Mouse (Mus musculus): ENCODE measurements around the gene Cldn19. TPM values are rescaled to one million over a fixed set of nuclear protein-coding genes. Genes with fewer than 3 reads are reported as not detected.

The Cldn19 gene
- polyA plus RNA-seq, 1 experiment: not detected

- H3K79me2 ChIP-seq (ENCODE audit: control insufficient read depth, insufficient read depth): peaks cover 93% of the 10 kb centered on the region
- H3ac ChIP-seq (ENCODE audit: control insufficient read depth, insufficient read length, low read depth): no peak overlapping the region
- no peak overlapping the region for H3K4me3 ChIP-seq (ENCODE audit: insufficient read depth, poor library complexity, severe bottlenecking)
- H3K36me3 ChIP-seq (ENCODE audit: control insufficient read depth, insufficient read depth): peaks cover 98% of the 10 kb centered on the region
- peaks cover 69% of the 10 kb centered on the region for H3K79me3 ChIP-seq (ENCODE audit: low read depth)
- H3K27me3 ChIP-seq (ENCODE audit: control insufficient read depth, insufficient read depth, insufficient read length): no peaks in the 10 kb centered on the region
- no peak for TF ChIP-seq MYOG (IDR thresholded peaks at IDR 0.05; ENCODE audit: control insufficient read depth, extremely low read depth, insufficient read length)
- no peak for TF ChIP-seq FOSL1 (IDR thresholded peaks at IDR 0.05; ENCODE audit: insufficient read depth, low read length, poor library complexity, severe bottlenecking)
- no peak for TF ChIP-seq USF1 (IDR thresholded peaks at IDR 0.05; ENCODE audit: low read depth)
- TF ChIP-seq MAX (IDR thresholded peaks at IDR 0.05): no peak
- no peak for TF ChIP-seq CTCF (IDR thresholded peaks at IDR 0.05; ENCODE audit: control insufficient read depth, insufficient read depth, insufficient read length)
- no peak for TF ChIP-seq MYOD1 (IDR thresholded peaks at IDR 0.05; ENCODE audit: control insufficient read depth, insufficient read length, low read depth)
- TF ChIP-seq CEBPB (IDR thresholded peaks at IDR 0.05; ENCODE audit: low read depth): no peak
Measured at GRCm38 (mm10) chr4:119284861-119285260, 29.6 kb downstream of the Cldn19 start.

- peaks cover 73% of the 10 kb centered on the region for H3K79me3 ChIP-seq (ENCODE audit: low read depth)
- H3K4me3 ChIP-seq (ENCODE audit: insufficient read depth, poor library complexity, severe bottlenecking): no peak overlapping the region
- H3K79me2 ChIP-seq (ENCODE audit: control insufficient read depth, insufficient read depth): peaks cover 98% of the 10 kb centered on the region
- TF ChIP-seq MAX (IDR thresholded peaks at IDR 0.05): no peak
- no peak for TF ChIP-seq FOSL1 (IDR thresholded peaks at IDR 0.05; ENCODE audit: insufficient read depth, low read length, poor library complexity, severe bottlenecking)
- TF ChIP-seq CTCF (IDR thresholded peaks at IDR 0.05; ENCODE audit: control insufficient read depth, insufficient read depth, insufficient read length): no peak
- TF ChIP-seq CEBPB (IDR thresholded peaks at IDR 0.05; ENCODE audit: low read depth): no peak
- no peak for TF ChIP-seq MYOD1 (IDR thresholded peaks at IDR 0.05; ENCODE audit: control insufficient read depth, insufficient read length, low read depth)
- no peak for TF ChIP-seq MYOG (IDR thresholded peaks at IDR 0.05; ENCODE audit: control insufficient read depth, extremely low read depth, insufficient read length)
- no peak for TF ChIP-seq USF1 (IDR thresholded peaks at IDR 0.05; ENCODE audit: low read depth)
- no peaks in the 10 kb centered on the region for H3K27me3 ChIP-seq (ENCODE audit: control insufficient read depth, insufficient read depth, insufficient read length)
- peaks cover 98% of the 10 kb centered on the region for H3K36me3 ChIP-seq (ENCODE audit: control insufficient read depth, insufficient read depth)
- no peak overlapping the region for H3ac ChIP-seq (ENCODE audit: control insufficient read depth, insufficient read length, low read depth)
Measured at GRCm38 (mm10) chr4:119285336-119285735, 30.1 kb downstream of the Cldn19 start.

GRCm38 (mm10) chr4:119291921-119292320 lies 36.7 kb downstream of the Cldn19 start:
- Histone ChIP-seq H3K79me2 (ENCODE audit: control insufficient read depth, insufficient read depth) (peaks cover 82% of the 10 kb centered on the region), H3K36me3 (ENCODE audit: control insufficient read depth, insufficient read depth) (peaks cover 58% of the 10 kb centered on the region), H3ac (ENCODE audit: control insufficient read depth, insufficient read length, low read depth) (no peak overlapping the region), H3K4me3 (ENCODE audit: insufficient read depth, poor library complexity, severe bottlenecking) (peak overlapping the region; percentile 76), H3K27me3 (ENCODE audit: control insufficient read depth, insufficient read depth, insufficient read length) (no peaks in the 10 kb centered on the region), H3K79me3 (ENCODE audit: low read depth) (peaks cover 70% of the 10 kb centered on the region)
- TF ChIP-seq CEBPB (IDR thresholded peaks at IDR 0.05; ENCODE audit: low read depth) (no peak), MYOD1 (IDR thresholded peaks at IDR 0.05; ENCODE audit: control insufficient read depth, insufficient read length, low read depth) (no peak), FOSL1 (IDR thresholded peaks at IDR 0.05; ENCODE audit: insufficient read depth, low read length, poor library complexity, severe bottlenecking) (no peak), USF1 (IDR thresholded peaks at IDR 0.05; ENCODE audit: low read depth) (no peak), MAX (IDR thresholded peaks at IDR 0.05) (no peak), MYOG (IDR thresholded peaks at IDR 0.05; ENCODE audit: control insufficient read depth, extremely low read depth, insufficient read length) (no peak), CTCF (IDR thresholded peaks at IDR 0.05; ENCODE audit: control insufficient read depth, insufficient read depth, insufficient read length) (no peak)

DNA sequence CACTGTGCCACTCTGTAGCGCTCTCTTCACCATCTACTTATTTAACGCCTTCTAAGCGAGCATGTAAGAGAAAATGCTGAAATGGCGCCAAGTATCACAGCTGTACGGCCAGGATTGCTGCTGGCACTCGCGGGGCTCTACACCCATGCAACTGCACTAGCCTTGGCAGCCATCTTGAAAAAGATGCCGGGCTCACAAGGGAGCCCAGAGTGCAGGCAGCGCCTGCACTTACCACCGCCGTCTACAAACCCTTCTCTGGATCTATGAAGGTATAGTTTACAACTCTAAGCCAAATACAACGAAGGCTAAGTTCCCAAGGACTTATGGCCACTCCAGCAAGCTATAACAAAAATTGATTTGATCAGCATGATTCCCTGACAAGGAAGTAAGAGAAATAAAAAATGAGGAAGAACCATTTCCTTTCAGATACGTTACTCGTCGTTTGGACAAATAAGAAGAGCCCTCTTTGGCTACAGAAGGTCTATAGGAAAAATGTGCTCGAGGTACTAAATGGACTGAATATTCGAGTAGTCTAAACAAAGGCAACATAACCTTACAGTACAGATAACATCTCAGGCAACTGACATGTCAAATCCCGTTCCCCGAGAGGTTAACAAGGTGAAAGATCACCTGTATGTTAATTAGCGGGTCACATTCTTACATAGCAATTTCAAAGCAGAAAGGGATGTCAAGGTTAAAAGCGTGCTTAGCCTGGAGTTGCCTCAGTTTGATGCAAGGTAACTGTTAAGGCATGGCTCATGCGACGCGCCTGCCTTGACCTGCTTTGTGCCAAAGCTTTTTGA lies 37.8 kb downstream of the Cldn19 start:
- Histone ChIP-seq H3ac (ENCODE audit: control insufficient read depth, insufficient read length, low read depth) (peak overlapping the region; percentile 98), H3K36me3 (ENCODE audit: control insufficient read depth, insufficient read depth) (peaks cover 47% of the 10 kb centered on the region), H3K79me3 (ENCODE audit: low read depth) (peaks cover 60% of the 10 kb centered on the region), H3K27me3 (ENCODE audit: control insufficient read depth, insufficient read depth, insufficient read length) (no peaks in the 10 kb centered on the region), H3K4me3 (ENCODE audit: insufficient read depth, poor library complexity, severe bottlenecking) (peak overlapping the region; percentile 76), H3K79me2 (ENCODE audit: control insufficient read depth, insufficient read depth) (peaks cover 72% of the 10 kb centered on the region)
- TF ChIP-seq CTCF (IDR thresholded peaks at IDR 0.05; ENCODE audit: control insufficient read depth, insufficient read depth, insufficient read length) (no peak), MAX (IDR thresholded peaks at IDR 0.05) (no peak), CEBPB (IDR thresholded peaks at IDR 0.05; ENCODE audit: low read depth) (no peak), MYOG (IDR thresholded peaks at IDR 0.05; ENCODE audit: control insufficient read depth, extremely low read depth, insufficient read length) (no peak), FOSL1 (IDR thresholded peaks at IDR 0.05; ENCODE audit: insufficient read depth, low read length, poor library complexity, severe bottlenecking) (no peak), MYOD1 (IDR thresholded peaks at IDR 0.05; ENCODE audit: control insufficient read depth, insufficient read length, low read depth) (no peak), USF1 (IDR thresholded peaks at IDR 0.05; ENCODE audit: low read depth) (no peak)

GRCm38 (mm10) chr4:119293574-119294258 lies 38.5 kb downstream of the Cldn19 start:
- Histone ChIP-seq H3K79me3 (ENCODE audit: low read depth) (peaks cover 52% of the 10 kb centered on the region), H3K79me2 (ENCODE audit: control insufficient read depth, insufficient read depth) (peaks cover 64% of the 10 kb centered on the region), H3K27me3 (ENCODE audit: control insufficient read depth, insufficient read depth, insufficient read length) (no peaks in the 10 kb centered on the region), H3K4me3 (ENCODE audit: insufficient read depth, poor library complexity, severe bottlenecking) (peak overlapping the region; percentile 76), H3ac (ENCODE audit: control insufficient read depth, insufficient read length, low read depth) (peak overlapping the region; percentile 98), H3K36me3 (ENCODE audit: control insufficient read depth, insufficient read depth) (peaks cover 40% of the 10 kb centered on the region)
- no peak for TF ChIP-seq MYOD1 (IDR thresholded peaks at IDR 0.05; ENCODE audit: control insufficient read depth, insufficient read length, low read depth)
- no peak for TF ChIP-seq CEBPB (IDR thresholded peaks at IDR 0.05; ENCODE audit: low read depth)
- no peak for TF ChIP-seq USF1 (IDR thresholded peaks at IDR 0.05; ENCODE audit: low read depth)
- no peak for TF ChIP-seq FOSL1 (IDR thresholded peaks at IDR 0.05; ENCODE audit: insufficient read depth, low read length, poor library complexity, severe bottlenecking)
- no peak for TF ChIP-seq MYOG (IDR thresholded peaks at IDR 0.05; ENCODE audit: control insufficient read depth, extremely low read depth, insufficient read length)
- TF ChIP-seq CTCF (IDR thresholded peaks at IDR 0.05; ENCODE audit: control insufficient read depth, insufficient read depth, insufficient read length): no peak
- peak; percentile 48 for TF ChIP-seq MAX (IDR thresholded peaks at IDR 0.05)

All from C2C12 (cell line).